Mouse (Mus musculus): Measurements from ENCODE around the gene Mark3. TPM values are rescaled to one million over a fixed set of nuclear protein-coding genes. Genes with fewer than 3 reads are reported as not detected.
A peak's percentile ranks its signal among the peaks of the same experiment; 100 is the strongest.
"Not testable (repeated sequence)": the region's sequence is repeated elsewhere in the genome, so short reads cannot be mapped to it uniquely, and the experiment has no call there.

Gene Mark3
- polyA plus RNA-seq, 1 experiment from 2014 or later = 73.6 TPM

- no peak for ATAC-seq (ENCODE audit: low FRiP score, low TSS enrichment)
- H3K27ac ChIP-seq (ENCODE audit: low read depth, low read length) = no peak overlapping the region
- H3K36me3 ChIP-seq (ENCODE audit: control insufficient read depth, insufficient read depth, low read length) = peaks cover 68% of the 10 kb centered on the region
- H3K9ac ChIP-seq (ENCODE audit: low read depth, low read length) = no peak overlapping the region
- H3K4me1 ChIP-seq (ENCODE audit: control insufficient read depth, insufficient read depth, low read length) = no peaks in the 10 kb centered on the region
- no peaks in the 10 kb centered on the region for H3K27me3 ChIP-seq (ENCODE audit: control insufficient read depth, insufficient read depth, low read length)
- no peaks in the 10 kb centered on the region for H3K9me3 ChIP-seq (ENCODE audit: control insufficient read depth, low read length)
- H3K4me2 ChIP-seq (replicated peaks; ENCODE audit: low read depth, low read length) = no peak overlapping the region
- H3K4me3 ChIP-seq (ENCODE audit: low read length) = no peak overlapping the region
- WGBS = 41% methylated on average over 3 of the region's 3 CpGs
Measured at GRCm38 (mm10) chr12:111653434-111653833, 79.1 kb downstream of the Mark3 start.

- H3K4me1 ChIP-seq (ENCODE audit: control insufficient read depth, insufficient read depth, low read length) = no peaks in the 10 kb centered on the region
- H3K27me3 ChIP-seq (ENCODE audit: control insufficient read depth, insufficient read depth, low read length) = no peaks in the 10 kb centered on the region
- H3K4me2 ChIP-seq (replicated peaks; ENCODE audit: low read depth, low read length) = no peak overlapping the region
- no peak overlapping the region for H3K4me3 ChIP-seq (ENCODE audit: low read length)
- H3K27ac ChIP-seq (ENCODE audit: low read depth, low read length) = no peak overlapping the region
- no peak overlapping the region for H3K9ac ChIP-seq (ENCODE audit: low read depth, low read length)
- no peaks in the 10 kb centered on the region for H3K9me3 ChIP-seq (ENCODE audit: control insufficient read depth, low read length)
- no peak for ATAC-seq (ENCODE audit: low FRiP score, low TSS enrichment)
- 86% methylated on average over 11 of the region's 11 CpGs for WGBS
- peaks cover 60% of the 10 kb centered on the region for H3K36me3 ChIP-seq (ENCODE audit: control insufficient read depth, insufficient read depth, low read length)
Measured at GRCm38 (mm10) chr12:111655695-111656094, 81.4 kb downstream of the Mark3 start.

GRCm38 (mm10) chr12:111659331-111659730 is 85.0 kb downstream of the Mark3 start:
- Histone ChIP-seq H3K9ac (ENCODE audit: low read depth, low read length) (no peak overlapping the region), H3K27ac (ENCODE audit: low read depth, low read length) (no peak overlapping the region), H3K9me3 (ENCODE audit: control insufficient read depth, low read length) (no peaks in the 10 kb centered on the region), H3K36me3 (ENCODE audit: control insufficient read depth, insufficient read depth, low read length) (peaks cover 41% of the 10 kb centered on the region), H3K4me2 (replicated peaks; ENCODE audit: low read depth, low read length) (no peak overlapping the region), H3K4me3 (ENCODE audit: low read length) (no peak overlapping the region), H3K27me3 (ENCODE audit: control insufficient read depth, insufficient read depth, low read length) (no peaks in the 10 kb centered on the region), H3K4me1 (ENCODE audit: control insufficient read depth, insufficient read depth, low read length) (peaks cover 7% of the 10 kb centered on the region; the same call in 1 of the 2 replicates)
- WGBS = 95% methylated on average over 4 of the region's 4 CpGs
- no peak for ATAC-seq (ENCODE audit: low FRiP score, low TSS enrichment)

GRCm38 (mm10) chr12:111660628-111661027 is 86.3 kb downstream of the Mark3 start:
- H3K4me1 ChIP-seq (ENCODE audit: control insufficient read depth, insufficient read depth, low read length) = peaks cover 10% of the 10 kb centered on the region; the same call in 1 of the 2 replicates

GRCm38 (mm10) chr12:111661554-111661953 is 87.2 kb downstream of the Mark3 start:
- H3K4me1 ChIP-seq (ENCODE audit: control insufficient read depth, insufficient read depth, low read length); H3K27ac ChIP-seq (ENCODE audit: low read depth, low read length); H3K27me3 ChIP-seq (ENCODE audit: control insufficient read depth, insufficient read depth, low read length); H3K9ac ChIP-seq (ENCODE audit: low read depth, low read length); ATAC-seq (ENCODE audit: low FRiP score, low TSS enrichment); H3K9me3 ChIP-seq (ENCODE audit: control insufficient read depth, low read length); H3K4me2 ChIP-seq (replicated peaks; ENCODE audit: low read depth, low read length); H3K4me3 ChIP-seq (ENCODE audit: low read length): not testable (repeated sequence)
- H3K36me3 ChIP-seq (ENCODE audit: control insufficient read depth, insufficient read depth, low read length) = peaks cover 21% of the 10 kb centered on the region
- 95% methylated on average over 11 of the region's 11 CpGs for WGBS

More at GRCm38 (mm10) chr12:111660628-111661027, 86.3 kb downstream of the Mark3 start:
- Histone ChIP-seq H3K9me3 (ENCODE audit: control insufficient read depth, low read length) (no peaks in the 10 kb centered on the region), H3K4me2 (replicated peaks; ENCODE audit: low read depth, low read length) (no peak overlapping the region), H3K9ac (ENCODE audit: low read depth, low read length) (no peak overlapping the region), H3K4me3 (ENCODE audit: low read length) (no peak overlapping the region), H3K36me3 (ENCODE audit: control insufficient read depth, insufficient read depth, low read length) (peaks cover 28% of the 10 kb centered on the region), H3K27me3 (ENCODE audit: control insufficient read depth, insufficient read depth, low read length) (no peaks in the 10 kb centered on the region), H3K27ac (ENCODE audit: low read depth, low read length) (no peak overlapping the region)
- ATAC-seq (ENCODE audit: low FRiP score, low TSS enrichment) = no peak
- WGBS = 97% methylated on average over 1 of the region's 1 CpGs

- Histone ChIP-seq H3K4me3 (ENCODE audit: low read length) (no peak overlapping the region), H3K4me2 (replicated peaks; ENCODE audit: low read depth, low read length) (0 out of 2 replicates have a peak overlapping the region, but pooled peaks have one; percentile 2), H3K4me1 (ENCODE audit: control insufficient read depth, insufficient read depth, low read length) (peaks cover 10% of the 10 kb centered on the region), H3K27ac (ENCODE audit: low read depth, low read length) (peak overlapping the region; percentile 87), H3K27me3 (ENCODE audit: control insufficient read depth, insufficient read depth, low read length) (no peaks in the 10 kb centered on the region), H3K9me3 (ENCODE audit: control insufficient read depth, low read length) (no peaks in the 10 kb centered on the region), H3K9ac (ENCODE audit: low read depth, low read length) (peak overlapping the region; percentile 20), H3K36me3 (ENCODE audit: control insufficient read depth, insufficient read depth, low read length) (peaks cover 10% of the 10 kb centered on the region; the same call in 1 of the 2 replicates)
- WGBS = 44% methylated on average over 17 of the region's 17 CpGs
- ATAC-seq (ENCODE audit: low FRiP score, low TSS enrichment) = peak; percentile 7; the same call in 1 of the 2 replicates
Measured at GRCm38 (mm10) chr12:111663228-111664143, 89.2 kb downstream of the Mark3 start.

GRCm38 (mm10) chr12:111664144-111664634 is 89.9 kb downstream of the Mark3 start:
- no peaks in the 10 kb centered on the region for H3K9me3 ChIP-seq (ENCODE audit: control insufficient read depth, low read length)
- H3K36me3 ChIP-seq (ENCODE audit: control insufficient read depth, insufficient read depth, low read length) = peaks cover 10% of the 10 kb centered on the region; the same call in 1 of the 2 replicates
- 0 out of 2 replicates have a peak overlapping the region, but pooled peaks have one; percentile 2 for H3K4me2 ChIP-seq (replicated peaks; ENCODE audit: low read depth, low read length)
- no peaks in the 10 kb centered on the region for H3K27me3 ChIP-seq (ENCODE audit: control insufficient read depth, insufficient read depth, low read length)
- peak overlapping the region; percentile 87 for H3K27ac ChIP-seq (ENCODE audit: low read depth, low read length)
- no peak overlapping the region for H3K4me3 ChIP-seq (ENCODE audit: low read length)
- peaks cover 18% of the 10 kb centered on the region for H3K4me1 ChIP-seq (ENCODE audit: control insufficient read depth, insufficient read depth, low read length)
- ATAC-seq (ENCODE audit: low FRiP score, low TSS enrichment) = peak; percentile 83
- H3K9ac ChIP-seq (ENCODE audit: low read depth, low read length) = peak overlapping the region; percentile 20; the same call in 1 of the 2 replicates
- 21% methylated on average over 6 of the region's 6 CpGs for WGBS

- Histone ChIP-seq H3K4me3 (ENCODE audit: low read length) (no peak overlapping the region), H3K4me2 (replicated peaks; ENCODE audit: low read depth, low read length) (no peak overlapping the region), H3K9ac (ENCODE audit: low read depth, low read length) (no peak overlapping the region), H3K9me3 (ENCODE audit: control insufficient read depth, low read length) (no peaks in the 10 kb centered on the region), H3K4me1 (ENCODE audit: control insufficient read depth, insufficient read depth, low read length) (peaks cover 19% of the 10 kb centered on the region), H3K27me3 (ENCODE audit: control insufficient read depth, insufficient read depth, low read length) (no peaks in the 10 kb centered on the region), H3K36me3 (ENCODE audit: control insufficient read depth, insufficient read depth, low read length) (peaks cover under 1% of the 10 kb centered on the region; the same call in 1 of the 2 replicates), H3K27ac (ENCODE audit: low read depth, low read length) (peak overlapping the region; percentile 57)
- 82% methylated on average over 13 of the region's 13 CpGs for WGBS
- ATAC-seq (ENCODE audit: low FRiP score, low TSS enrichment) = no peak
Measured at GRCm38 (mm10) chr12:111665041-111665880, 90.9 kb downstream of the Mark3 start.

All from kidney, embryonic 14.5 days (tissue).